Mouse (Mus musculus) lung, postnatal 36 days (tissue): ENCODE data around the gene Otulin.

Experiments used
- DNase-seq: peaks from one replicate; pipeline ENCODE4 v3.0.0; 2022; ENCODE audit warnings: mixed read lengths

Gene Otulin

DNA sequence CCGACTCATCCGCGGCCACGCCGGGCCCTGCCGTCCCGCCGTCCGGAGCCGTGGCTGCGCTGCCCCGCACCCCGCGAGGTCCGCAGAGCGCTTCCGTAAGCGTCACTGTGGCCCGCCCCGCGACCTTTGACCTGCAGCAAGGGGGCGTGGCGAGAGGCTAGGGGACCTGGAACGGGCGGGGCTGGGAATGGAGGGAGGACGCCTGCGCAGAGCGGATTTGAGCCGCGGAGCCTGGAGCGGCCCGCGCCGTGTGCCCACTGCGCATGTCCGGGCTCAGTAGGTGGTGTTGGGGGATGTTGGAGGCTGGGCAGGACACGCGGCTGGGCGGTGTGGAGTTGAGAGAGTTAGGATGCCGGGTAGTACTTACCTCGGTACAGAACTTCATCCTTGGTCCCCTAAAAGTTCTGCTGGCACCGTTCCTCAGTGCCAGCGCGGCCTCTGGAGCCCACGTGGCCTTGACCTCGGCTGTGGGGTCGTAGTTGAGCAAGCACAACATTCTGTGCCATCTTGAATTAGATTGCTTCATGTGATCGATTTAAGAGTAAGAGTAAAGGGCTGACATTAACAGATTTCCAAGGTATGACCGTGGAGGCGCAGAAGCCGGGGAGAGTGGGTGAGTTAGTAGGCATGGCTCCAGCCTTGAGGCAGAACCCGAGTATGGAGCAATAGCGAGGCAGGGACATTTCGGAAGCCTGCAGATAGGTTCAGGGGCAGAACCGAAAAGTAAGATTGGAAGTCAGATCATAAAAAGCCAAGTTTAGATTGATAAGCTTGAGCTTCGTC is at the start of gene Otulin:
Otulin (minus strand) TSS at position 93 of the 783 bp plus-strand sequence.
- DNase-seq = peak; percentile 98

DNA sequence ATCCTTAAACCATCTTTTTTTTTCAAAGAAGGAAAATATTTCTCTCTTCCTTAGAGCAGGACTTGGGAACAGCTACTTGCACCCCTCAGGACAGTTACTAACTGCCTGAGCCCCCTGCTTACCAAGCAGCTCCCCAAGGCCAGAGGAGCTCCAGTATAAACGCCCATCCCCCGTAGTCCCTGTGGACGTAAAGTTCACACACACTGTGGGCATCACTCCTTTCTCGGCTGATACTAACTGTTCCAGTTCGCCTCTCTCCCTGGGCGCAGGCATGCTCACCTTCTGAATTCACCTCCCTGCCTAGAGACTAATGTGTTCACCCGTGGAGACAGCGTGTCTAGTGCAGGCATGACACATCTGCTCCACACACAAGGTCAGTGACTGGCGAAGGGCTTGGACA is 48.0 kb upstream of the Otulin start:
- no peak for DNase-seq

DNA sequence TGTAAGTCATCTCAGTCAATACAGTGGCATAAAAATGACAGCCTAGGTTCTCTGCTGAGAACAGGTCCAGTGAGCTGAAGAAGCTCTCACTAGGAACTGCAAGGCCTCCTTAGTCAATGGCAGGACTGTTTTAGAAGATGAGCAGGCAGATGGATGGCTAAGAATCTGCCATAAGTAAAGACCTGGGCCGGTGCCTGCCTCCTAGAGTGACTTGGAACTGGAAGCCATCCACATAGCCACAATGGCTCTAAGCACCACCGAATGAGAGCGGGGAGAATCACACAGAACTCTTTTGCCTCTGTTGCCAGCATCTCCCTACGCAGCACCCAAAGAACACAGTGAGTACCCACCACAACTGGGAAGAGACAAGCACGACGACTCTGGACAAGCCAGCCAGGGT is 47.3 kb upstream of the Otulin start:
- DNase-seq = no peak

DNA sequence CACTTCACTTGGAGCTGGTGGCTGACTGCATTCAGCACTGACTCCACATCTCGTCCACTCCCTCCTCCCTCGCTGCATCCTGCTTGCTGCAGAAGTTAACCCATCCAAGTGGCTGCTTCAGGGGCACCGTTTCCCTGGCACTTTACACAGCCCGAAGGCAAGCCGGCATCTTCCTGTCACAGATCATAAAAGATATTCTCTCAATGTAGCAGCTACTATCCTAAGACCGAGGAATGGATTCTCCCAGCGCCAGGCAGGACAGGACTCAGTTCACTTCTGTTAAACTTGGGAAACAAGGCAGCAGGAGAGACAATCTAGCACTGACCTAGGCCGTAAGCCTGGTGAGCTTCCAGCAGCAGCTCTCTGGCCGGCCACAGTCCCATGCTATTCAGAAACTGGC is 45.7 kb upstream of the Otulin start:
- no peak for DNase-seq

DNA sequence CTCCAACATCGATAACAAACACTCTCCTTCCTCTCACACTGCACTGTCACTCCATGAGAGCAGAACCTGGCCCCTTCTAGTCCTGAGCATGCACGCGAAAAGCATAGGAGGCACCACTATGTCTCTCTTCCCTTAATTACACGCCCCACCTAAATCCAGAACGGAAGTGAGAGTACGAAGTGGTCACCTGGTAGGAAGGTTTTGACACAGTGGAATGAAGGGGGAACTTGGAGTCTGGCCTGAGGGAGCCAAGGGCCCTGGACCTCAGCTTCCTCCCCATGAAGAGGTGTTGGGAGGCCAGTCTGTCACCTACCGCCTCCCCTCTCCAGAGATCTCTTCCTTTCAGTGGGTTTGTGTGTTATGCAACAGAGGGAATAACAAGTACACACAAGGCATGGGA is 44.6 kb upstream of the Otulin start:
- DNase-seq = no peak

DNA sequence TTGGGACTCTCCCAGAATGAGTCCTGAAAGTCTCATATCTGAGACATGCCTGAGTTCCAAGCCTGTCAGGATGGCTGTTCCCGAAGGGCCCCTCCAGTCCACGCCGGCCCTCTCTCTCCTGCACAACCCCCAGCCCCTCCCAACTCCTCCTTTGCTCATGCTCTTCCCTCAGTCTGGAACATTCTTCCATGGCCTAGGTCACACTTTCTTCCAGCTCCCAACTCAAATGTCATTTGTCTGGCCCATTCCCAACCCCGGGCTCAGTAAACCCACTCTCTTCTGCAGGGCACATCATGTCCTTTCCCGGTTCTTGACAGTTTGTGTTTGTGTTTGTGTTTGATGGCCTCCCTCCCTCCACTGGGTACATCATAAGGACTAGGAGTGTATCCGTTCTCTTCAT is 43.5 kb upstream of the Otulin start:
- peak; percentile 72 for DNase-seq

DNA sequence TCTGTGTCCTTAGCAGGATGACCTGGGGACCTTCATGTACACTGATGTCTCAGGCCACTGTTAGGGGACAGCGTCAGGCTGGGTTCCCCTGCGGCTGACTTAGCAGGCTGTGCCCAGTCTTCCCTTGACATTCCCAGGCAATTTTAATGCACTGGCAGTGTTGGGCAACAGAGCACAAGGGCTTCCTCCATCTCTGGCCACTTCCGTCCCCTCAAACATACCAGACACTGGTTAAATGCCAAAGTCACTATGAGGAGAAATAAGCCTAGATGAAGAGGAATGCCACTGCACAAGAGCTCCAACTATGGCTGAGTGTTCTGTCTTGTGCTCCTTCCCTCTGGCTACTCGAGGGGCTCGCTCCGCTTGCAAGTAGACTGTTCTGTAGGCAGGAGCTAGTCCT is 42.7 kb upstream of the Otulin start:
- DNase-seq = peak; percentile 58

DNA sequence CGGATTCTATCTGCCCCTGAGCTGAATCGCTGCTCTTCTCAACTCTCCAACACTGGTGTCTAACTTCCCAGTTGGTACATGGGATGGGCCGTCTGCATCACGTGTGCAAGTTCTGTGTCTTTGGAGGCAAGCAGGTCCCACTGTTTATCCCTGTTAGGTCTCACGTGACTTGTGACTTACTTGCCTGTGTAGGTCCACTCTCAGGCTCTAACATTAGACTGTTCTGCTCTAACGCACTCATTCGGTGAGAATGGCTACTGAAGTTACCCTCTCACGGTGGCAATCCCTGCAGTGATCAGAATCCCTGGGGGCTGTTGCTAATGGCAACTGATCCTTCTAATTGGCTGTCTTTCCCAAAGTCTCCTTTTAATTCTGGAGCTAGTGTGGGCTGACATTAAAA is 41.8 kb upstream of the Otulin start:
- DNase-seq = no peak

DNA sequence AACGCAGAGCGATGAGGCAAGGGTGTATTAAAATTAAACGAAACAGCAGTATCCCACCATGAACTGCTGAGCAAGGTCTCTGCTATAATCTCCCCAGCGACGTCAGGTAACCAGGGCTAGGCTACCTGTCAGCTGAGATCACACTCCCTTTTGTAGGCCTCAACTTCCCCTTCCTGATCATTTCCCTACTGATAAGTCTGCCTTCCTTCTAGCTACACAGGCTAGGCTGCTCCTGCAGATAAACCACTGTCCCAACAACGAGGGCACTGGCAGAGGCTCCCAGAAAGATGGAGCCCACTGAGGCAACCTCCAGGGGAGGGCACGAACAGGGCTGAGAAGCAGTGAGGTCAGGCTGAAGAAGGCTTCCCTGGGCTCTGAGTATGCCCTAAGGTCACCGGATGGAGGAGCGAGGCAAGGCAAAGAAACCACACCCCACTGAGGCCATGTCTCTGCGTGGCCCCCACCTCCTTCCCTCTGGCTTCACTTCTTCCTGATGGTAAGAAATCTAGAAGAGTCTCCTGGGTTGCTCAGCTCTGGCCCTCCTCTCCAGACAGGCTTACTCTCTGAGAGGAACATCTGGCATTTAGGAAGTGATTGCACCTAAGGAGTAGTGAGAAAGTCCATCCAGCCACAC is 41.2 kb upstream of the Otulin start:
- no peak for DNase-seq

DNA sequence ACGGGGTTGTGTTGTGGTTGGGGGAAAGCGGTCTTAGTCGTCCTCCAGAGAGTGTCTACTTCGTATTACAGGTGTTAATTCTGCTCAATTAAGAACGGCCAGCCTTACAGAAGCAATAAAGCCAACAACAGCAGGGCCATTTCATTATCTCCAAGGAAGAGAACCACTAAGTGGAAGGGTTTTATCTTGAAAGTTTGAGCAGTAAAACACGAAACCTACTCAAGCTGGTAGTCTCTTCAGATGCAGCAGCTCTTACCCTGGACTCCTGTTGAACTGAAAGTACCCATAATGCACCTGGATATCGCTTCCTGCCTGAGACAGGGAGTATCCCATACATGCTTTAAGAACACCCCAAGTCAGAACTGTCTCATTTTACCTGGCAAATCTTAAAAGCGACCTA is 40.2 kb upstream of the Otulin start:
- no peak for DNase-seq

DNA sequence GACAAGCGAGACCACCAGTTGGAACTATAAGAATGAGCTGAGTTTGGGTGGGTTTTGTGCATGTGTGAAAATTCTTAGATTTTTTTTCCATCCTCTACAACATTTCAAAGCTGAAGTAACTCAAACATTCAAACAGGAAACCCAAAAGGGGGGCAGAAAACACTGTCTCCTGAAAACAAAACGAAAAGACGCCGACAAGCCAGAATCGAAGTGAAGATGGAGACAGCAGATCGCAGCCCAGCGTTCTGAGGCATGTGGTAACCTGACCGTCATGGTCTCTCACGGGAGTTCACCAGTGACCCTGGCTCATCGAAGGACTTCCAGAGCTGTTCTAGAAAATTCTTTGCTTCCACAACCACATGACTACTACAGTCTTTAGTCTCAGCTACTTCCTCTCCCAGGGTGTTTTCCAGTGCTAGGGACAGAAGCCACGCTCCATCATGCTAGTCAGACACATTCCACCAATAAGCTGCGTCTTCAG is 39.5 kb upstream of the Otulin start:
- DNase-seq = no peak

DNA sequence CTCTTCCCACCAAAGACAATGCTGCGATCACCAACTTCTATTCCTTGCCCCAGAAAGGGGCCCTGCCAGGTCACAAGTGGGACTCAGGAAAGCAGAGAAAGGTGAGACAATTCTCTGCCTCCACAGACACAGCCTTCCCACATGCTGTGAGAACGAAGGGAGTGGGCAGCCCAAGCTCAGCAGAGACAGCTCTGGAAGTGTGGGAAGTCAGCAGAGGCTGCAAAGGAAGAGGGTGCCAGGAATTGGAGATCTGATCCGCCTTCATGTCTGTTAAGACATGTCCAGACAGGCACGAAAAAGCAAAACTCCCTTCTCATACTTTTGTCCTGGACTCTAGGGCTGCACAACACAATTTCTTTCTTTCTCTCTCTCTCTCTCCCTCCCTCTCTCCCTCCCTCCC is 38.8 kb upstream of the Otulin start:
- no peak for DNase-seq

DNA sequence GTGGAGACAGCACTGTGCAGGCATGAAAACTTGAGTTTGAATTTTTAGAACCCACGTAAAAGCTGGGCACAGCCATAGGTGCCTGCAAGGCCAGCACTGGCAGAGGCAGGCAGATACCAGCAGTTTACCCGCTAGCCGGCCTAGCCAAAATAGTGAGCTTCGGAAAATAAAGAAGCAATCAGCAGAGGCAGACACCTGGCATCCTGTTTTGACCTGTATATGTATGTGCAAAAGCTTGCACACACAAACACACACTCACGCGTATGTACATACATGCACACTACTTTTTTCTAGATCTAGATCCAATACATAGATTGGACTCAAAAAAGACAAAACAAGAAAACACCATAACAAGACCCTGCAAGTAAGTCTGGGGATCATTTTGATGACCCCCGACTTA is 38.1 kb upstream of the Otulin start:
- DNase-seq = no peak

DNA sequence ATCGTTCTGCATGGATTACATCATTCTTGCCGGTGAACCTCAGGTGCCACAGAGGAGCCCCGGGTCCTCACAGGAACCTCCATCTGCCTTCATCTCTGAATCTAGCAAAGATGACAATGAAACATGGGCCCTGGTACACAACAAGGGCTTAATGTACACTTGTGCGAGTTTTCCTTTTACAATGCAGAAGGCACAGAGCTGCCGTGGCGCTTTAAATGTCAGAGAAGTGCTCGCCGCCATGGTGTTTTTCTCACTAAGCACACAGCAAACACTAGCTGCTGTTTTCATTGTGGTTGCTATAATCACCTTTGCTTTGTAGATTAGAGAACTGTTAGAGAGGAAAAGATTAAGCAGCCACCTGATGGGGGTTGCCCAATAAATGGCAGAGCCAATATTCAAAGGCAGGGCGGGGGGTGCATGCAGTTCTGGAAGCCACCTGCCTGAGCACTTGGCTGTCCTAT is 37.5 kb upstream of the Otulin start:
- no peak for DNase-seq

DNA sequence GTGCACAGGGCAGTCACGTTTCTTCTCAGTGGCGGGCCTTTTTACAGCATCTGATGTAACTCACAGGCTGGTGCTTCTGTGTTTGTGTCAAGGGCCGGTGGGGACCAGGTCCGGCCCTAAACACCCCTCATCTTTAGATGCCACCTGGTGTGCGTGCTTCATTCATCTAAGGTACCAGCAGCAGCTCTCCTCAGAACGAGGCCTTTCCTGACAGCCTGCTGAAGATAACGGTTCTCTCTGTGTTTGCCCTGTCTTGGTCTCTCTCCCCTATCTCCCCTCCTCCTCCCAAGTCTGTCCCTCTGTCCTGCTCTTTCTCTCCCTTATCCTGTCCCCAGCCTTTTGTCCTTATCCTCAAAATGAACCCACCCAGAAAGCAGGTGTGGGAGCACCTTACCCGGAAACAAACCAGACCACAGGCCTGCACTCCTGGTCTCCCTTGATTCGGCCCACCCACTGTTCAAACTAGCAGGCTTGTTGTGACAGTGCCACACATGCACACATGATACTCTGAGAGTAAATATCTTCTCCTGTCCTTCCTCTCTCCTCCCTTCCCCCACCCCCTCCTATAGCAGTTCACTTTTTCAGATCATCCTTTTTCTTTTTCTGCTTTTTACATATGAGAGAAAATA is 36.5 kb upstream of the Otulin start:
- DNase-seq = no peak

DNA sequence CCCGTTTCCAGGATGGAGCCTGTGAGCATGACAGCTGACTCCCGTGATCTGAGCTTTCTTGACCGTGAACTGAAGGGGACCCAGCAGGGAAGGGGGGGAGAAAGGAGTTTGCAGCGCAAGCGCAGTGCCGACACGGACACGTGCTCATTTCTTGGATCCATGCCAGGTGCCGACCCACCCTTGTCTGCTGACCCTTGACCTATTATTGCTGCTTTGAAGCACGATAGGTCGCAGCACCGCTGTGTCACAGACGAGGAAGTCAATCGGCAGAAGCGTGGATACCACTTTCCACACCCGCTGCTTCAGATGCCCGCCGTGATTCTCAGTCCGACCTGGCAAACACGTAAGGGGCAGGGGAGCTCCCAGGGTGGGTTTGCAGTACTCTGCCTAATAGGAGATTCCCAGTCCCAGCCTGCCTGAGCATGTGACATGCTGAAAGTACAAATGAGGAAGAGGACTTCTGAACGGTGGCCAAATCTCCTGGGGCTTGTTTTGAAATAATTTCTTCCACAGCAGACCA is 35.0 kb upstream of the Otulin start:
- peak; percentile 70 for DNase-seq

DNA sequence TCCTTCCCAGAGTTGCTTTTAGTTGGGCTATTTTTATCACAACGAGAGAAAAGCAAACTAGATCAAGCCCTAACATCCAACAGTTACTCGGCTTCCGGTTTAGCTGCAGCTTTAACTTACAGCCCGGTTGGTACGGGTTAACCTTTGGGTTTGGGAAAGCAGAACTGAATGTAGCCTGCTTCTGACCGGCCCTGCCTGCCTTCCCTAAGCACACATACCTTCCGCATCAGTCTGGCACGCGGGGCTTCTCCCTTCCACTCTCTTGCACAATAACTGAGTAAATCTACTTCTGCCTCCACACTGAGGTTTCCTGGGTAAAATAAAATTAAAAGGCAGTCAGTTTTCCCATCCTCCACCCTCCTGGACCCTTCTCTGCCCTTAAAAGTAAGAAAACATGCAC is 33.6 kb upstream of the Otulin start:
- DNase-seq = peak; percentile 64

DNA sequence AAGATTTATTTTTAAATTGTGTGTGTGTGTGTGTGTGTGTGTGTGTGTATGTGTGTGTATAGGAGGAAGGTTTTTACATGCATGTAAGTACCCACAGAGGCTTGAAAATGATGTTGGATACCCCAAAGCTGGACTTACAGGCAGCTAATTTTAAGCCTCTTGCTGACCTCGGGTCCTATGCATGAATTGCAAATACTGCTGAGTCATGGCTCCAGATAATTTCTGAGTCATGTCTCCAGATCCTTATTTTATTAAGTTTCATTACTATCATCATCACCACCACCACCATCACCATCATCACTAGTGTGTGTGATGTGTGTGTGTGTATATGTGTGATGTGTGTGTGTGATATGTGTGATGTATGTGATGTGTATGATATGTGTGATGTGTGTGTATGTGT is 32.2 kb upstream of the Otulin start:
- no peak for DNase-seq

DNA sequence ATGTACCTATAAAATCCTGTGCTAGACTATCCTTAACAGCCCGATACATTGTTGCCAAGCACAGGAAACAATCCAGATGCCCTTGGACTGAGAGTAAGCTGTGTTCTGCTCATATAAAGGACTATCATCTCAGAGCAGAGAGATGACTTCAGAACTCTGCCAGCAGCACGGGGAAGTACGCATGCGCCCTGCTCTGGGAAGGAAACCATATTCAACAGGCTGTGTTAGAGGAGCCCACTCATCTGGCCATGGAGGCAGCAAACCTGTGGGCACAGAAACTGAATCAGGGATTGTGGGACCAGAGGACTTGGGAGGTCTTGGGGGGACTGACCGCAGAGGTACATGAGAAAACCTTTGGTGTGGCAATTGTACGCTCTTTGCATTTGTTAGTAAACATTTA is 31.2 kb upstream of the Otulin start:
- DNase-seq = no peak

DNA sequence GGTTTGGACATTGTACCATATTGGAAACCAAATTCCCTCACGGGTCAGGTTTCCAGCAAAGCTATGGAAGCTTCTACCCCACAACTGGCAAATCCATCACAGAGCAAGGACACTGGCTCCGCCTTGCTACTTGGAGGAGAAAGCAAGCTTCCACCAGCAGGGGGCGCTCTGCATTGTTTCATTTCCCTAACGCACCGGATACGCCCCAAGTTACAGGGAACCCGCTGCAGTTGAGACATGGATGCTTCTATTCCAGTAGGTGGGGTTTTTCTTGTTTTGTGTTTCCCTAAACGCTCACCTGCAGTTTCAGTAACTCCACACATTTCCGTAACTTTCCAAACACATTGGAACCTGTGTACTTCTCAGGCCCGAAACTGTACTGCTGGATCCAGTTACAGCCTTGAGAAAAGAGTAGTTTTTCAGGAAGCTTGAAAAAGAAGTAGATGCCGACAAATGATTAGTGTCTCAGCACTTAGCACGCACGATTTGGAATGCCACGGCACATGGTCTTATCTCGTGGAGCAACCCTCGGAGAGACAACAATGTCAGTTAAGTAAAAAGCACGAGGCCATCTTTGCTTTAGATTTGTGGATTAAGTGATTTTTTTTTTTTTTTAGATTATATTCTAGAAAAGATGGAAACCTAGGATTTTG is 29.2 kb upstream of the Otulin start:
- DNase-seq = peak; percentile 94

DNA sequence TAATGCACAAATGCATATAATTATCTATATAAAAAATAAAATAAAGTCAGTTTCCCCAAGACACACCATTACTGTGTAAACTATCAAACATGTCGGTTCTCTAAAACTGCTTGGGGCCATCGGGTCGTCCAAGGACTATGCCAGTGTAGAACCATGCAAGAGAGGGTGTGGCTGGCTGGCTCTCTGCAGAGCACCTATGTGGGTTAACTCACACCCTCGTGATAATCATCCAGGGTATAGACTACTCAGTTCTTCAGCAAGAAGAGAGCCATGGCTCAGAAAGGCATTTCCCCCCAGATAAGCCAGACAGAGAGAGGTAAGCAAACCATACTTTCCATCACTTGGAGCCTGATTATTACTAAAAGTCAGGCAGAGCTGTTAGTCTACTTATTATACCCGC is 28.6 kb upstream of the Otulin start:
- no peak for DNase-seq

DNA sequence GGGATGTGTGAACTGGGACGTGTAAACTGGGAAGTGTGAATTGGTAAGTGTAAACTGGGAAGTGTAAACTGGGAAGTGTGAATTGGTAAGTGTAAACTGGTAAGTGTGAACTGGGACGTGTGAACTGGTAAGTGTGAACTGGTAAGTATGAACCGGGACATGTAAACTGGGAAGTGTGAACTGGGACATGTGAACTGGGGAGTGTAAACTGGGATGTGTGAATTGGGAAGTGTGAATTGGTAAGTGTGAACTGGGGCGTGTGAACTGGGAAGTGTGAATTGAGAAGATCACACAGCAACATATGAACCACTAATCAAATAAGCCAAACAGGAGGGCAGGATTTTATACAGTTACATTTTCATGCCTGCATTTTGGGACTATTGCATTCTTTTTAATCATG is 27.9 kb upstream of the Otulin start:
- DNase-seq = no peak

DNA sequence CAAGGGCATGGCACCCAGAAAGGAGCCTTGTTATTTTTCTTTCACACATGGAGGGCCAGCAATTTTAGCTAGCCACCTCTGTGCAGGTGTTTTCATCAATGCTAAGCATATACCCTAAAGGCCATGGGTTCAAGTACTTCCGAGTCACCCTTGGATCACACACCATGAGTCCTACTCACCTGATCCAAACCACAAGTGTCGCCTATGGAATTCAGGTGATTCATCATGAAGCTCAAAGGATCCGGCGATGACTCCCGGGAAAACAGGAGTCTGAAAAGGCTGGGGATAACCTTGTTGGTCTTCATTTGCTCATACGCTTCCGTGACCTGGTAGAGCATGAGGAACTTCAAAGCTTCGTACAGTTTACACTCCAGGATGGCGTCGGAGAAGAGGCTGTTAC is 27.4 kb upstream of the Otulin start:
- DNase-seq = no peak
